Mouse (Mus musculus) thymus, adult 2 months (tissue): Measurements from ENCODE around the gene Hus1b.

Experiments
- CTCF ChIP-seq: fragments of 200-500 bp; IDR thresholded peaks from 2 replicates; pipeline ENCODE4 v1.5.1; 2012; ENCODE audit warnings: mild to moderate bottlenecking, control low read depth, low read length, moderate library complexity, borderline replicate concordance; ENCODE audit not compliant: control insufficient read depth, poor library complexity, insufficient read depth; ENCODE audit errors: extremely low read depth
- POLR2A ChIP-seq: fragments of 200-500 bp; IDR thresholded peaks from 2 replicates; pipeline ENCODE4 v1.6.1; 2012; ENCODE audit warnings: mild to moderate bottlenecking, low read length, control low read depth, moderate library complexity; ENCODE audit not compliant: control insufficient read depth, poor library complexity, insufficient read depth; ENCODE audit errors: extremely low read depth

DNA sequence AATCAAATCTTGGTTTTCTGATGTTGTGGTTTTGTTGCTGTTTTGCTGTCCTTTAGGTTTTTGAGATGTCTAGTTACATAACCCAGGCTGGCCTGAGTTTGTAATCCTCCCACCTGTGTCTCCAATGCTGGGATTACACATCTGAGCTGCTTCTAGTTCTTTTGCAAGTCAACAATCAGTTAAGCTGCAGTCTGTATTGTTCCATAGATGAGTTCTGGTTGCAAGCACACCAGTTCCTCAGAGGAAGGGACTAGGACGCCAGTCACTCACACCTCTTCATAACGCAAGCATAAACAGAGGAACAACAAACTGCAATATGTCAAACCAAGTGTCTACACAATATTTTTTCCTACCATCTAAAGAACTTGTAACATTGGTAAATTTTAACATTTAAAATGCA is 4.5 kb upstream of the Hus1b start:
- TF ChIP-seq POLR2A = no peak
- TF ChIP-seq CTCF = no peak
